Mouse (Mus musculus): ENCODE measurements around the gene Epb41l1. TPM values are rescaled to one million over a fixed set of nuclear protein-coding genes. Genes with fewer than 3 reads are reported as not detected.

Epb41l1 gene
- total RNA-seq, 1 experiment, result 20.5 TPM

DNA sequence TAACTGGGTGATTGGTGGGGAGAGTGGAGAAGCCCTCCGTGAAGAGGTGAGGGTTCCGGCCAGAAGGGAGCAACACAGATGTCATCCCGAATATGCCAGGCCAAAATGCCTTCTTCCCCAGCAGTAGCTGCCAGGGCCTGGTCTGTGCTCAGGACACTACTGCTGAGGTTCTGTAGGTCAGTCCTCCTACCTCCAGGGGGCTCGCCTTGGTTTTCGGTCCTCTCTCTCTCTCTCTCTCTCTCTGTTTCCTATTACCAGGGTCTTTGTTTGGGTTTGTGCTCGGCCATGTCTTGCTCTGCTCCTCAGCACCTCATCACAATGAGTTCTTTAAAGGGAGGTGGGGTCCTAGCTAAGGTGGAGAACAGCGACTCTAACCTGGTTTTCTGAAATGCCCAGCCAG lies 120.3 kb downstream of the Epb41l1 start:
- in situ Hi-C loops (cut with MboI; ENCODE audit: low sequenced_read_pairs in 2 of 2, unreplicated experiment in 2 of 2), result loop anchor here in 1 of 2 experiments (25.0 kb wide), 1 partner anchor 171 kb away; no protein-coding TSS in a partner anchor
- no peak overlapping the region for H3K27ac ChIP-seq (ENCODE audit: insufficient read depth, low read depth, low read length, poor library complexity, severe bottlenecking)
- no peak overlapping the region for H3K4me3 ChIP-seq (ENCODE audit: insufficient read depth in 1 of 2, low read depth in 1 of 2, low read length in 2 of 2, poor library complexity in 1 of 2, severe bottlenecking in 1 of 2)
- DNase-seq (ENCODE audit: low read depth, low spot score), result no peak
- no peaks in the 10 kb centered on the region for H3K36me3 ChIP-seq (ENCODE audit: control insufficient read depth, insufficient read depth, low read length, poor library complexity, severe bottlenecking)
- H3K9me3 ChIP-seq (ENCODE audit: control insufficient read depth, insufficient read depth, low read depth, low read length), result no peaks in the 10 kb centered on the region
- TF ChIP-seq HCFC1 (IDR thresholded peaks at IDR 0.05; ENCODE audit: borderline replicate concordance, insufficient read depth, low read length) (no peak), MAFK (IDR thresholded peaks at IDR 0.05; ENCODE audit: insufficient read depth, low read depth, low read length) (no peak), ZNF384 (IDR thresholded peaks at IDR 0.05; ENCODE audit: low read depth, low read length) (no peak), CHD2 (IDR thresholded peaks at IDR 0.05; ENCODE audit: low read depth, low read length) (no peak), ZC3H11A (IDR thresholded peaks at IDR 0.05; ENCODE audit: borderline replicate concordance, low read depth, low read length) (no peak)
- H3K4me1 ChIP-seq (ENCODE audit: control insufficient read depth in 2 of 2, insufficient read depth in 2 of 2, low read length in 2 of 2, poor library complexity in 1 of 2), result peaks cover 0 to 9% of the 10 kb centered on the region in 2 experiments; a peak in 1 of 4 replicates
- H3K9ac ChIP-seq (ENCODE audit: insufficient read depth, low read depth, low read length, poor library complexity, severe bottlenecking), result 0 out of 2 replicates have a peak overlapping the region, but pooled peaks have one; percentile 18

DNA sequence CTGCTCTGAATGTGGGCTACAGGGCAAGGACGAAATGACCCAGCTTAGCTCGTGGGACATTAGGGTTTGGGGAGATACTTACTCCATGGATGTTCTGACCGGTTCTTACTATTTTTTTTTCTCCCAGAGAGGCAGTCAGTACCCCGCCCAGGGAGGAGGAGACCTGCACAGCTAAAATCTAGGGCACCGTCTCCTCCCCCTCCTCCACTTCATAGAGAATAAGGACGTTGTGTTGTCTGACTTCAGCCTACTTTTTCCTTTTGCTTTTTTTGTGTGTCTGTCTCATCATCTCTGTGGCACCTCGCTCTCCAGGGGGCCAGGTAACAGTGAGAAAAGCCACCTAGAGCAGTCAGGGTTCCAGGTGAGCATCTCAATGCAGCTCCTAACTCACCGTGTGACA lies 121.7 kb downstream of the Epb41l1 start:
- no peak overlapping the region for H3K27ac ChIP-seq (ENCODE audit: insufficient read depth, low read depth, low read length, poor library complexity, severe bottlenecking)
- TF ChIP-seq ZNF384 (IDR thresholded peaks at IDR 0.05; ENCODE audit: low read depth, low read length) (no peak), CHD2 (IDR thresholded peaks at IDR 0.05; ENCODE audit: low read depth, low read length) (no peak), HCFC1 (IDR thresholded peaks at IDR 0.05; ENCODE audit: borderline replicate concordance, insufficient read depth, low read length) (no peak), MAFK (IDR thresholded peaks at IDR 0.05; ENCODE audit: insufficient read depth, low read depth, low read length) (no peak), ZC3H11A (IDR thresholded peaks at IDR 0.05; ENCODE audit: borderline replicate concordance, low read depth, low read length) (no peak)
- H3K9me3 ChIP-seq (ENCODE audit: control insufficient read depth, insufficient read depth, low read depth, low read length), result no peaks in the 10 kb centered on the region
- in situ Hi-C loops (cut with MboI; ENCODE audit: low sequenced_read_pairs in 2 of 2, unreplicated experiment in 2 of 2), result loop anchor here in 1 of 2 experiments (25.0 kb wide), 1 partner anchor 170 kb away; no protein-coding TSS in a partner anchor
- DNase-seq (ENCODE audit: low read depth, low spot score), result no peak
- no peaks in the 10 kb centered on the region for H3K36me3 ChIP-seq (ENCODE audit: control insufficient read depth, insufficient read depth, low read length, poor library complexity, severe bottlenecking)
- H3K4me3 ChIP-seq (ENCODE audit: insufficient read depth in 1 of 2, low read depth in 1 of 2, low read length in 2 of 2, poor library complexity in 1 of 2, severe bottlenecking in 1 of 2), result no peak overlapping the region
- no peak overlapping the region for H3K9ac ChIP-seq (ENCODE audit: insufficient read depth, low read depth, low read length, poor library complexity, severe bottlenecking)
- H3K4me1 ChIP-seq (ENCODE audit: control insufficient read depth in 2 of 2, insufficient read depth in 2 of 2, low read length in 2 of 2, poor library complexity in 1 of 2), result peaks cover 0 to 9% of the 10 kb centered on the region in 2 experiments; a peak in 1 of 4 replicates

GRCm38 (mm10) chr2:156543804-156544203 lies 123.1 kb downstream of the Epb41l1 start:
- in situ Hi-C loops (cut with MboI; ENCODE audit: low sequenced_read_pairs in 2 of 2, unreplicated experiment in 2 of 2), result loop anchor here in 1 of 2 experiments (25.0 kb wide), 1 partner anchor 168 kb away; no protein-coding TSS in a partner anchor

GRCm38 (mm10) chr2:156547123-156547891 lies 126.6 kb downstream of the Epb41l1 start, which contains the start of gene Aar2:
Gene Aar2, plus strand, starts transcription at chr2:156547584.
- Histone ChIP-seq H3K27ac (ENCODE audit: insufficient read depth, low read depth, low read length, poor library complexity, severe bottlenecking) (peak within 1 kb of the TSS; percentile 64; the same call in 1 of the 2 replicates), H3K4me1 (ENCODE audit: control insufficient read depth in 2 of 2, insufficient read depth in 2 of 2, low read length in 2 of 2, poor library complexity in 1 of 2) (peaks cover 2 to 7% of the 10 kb centered on the region in 2 experiments; a peak in 2 of 4 replicates), H3K9me3 (ENCODE audit: control insufficient read depth, insufficient read depth, low read depth, low read length) (no peaks in the 10 kb centered on the region), H3K36me3 (ENCODE audit: control insufficient read depth, insufficient read depth, low read length, poor library complexity, severe bottlenecking) (peaks cover 9% of the 10 kb centered on the region; the same call in 1 of the 2 replicates), H3K9ac (ENCODE audit: insufficient read depth, low read depth, low read length, poor library complexity, severe bottlenecking) (peak within 1 kb of the TSS; percentile 99), H3K4me3 (ENCODE audit: insufficient read depth in 1 of 2, low read depth in 1 of 2, low read length in 2 of 2, poor library complexity in 1 of 2, severe bottlenecking in 1 of 2) (peak within 1 kb of the TSS; percentile 99 to 100)
- peak; percentile 71 for DNase-seq (ENCODE audit: low read depth, low spot score)
- in situ Hi-C loops (cut with MboI; ENCODE audit: low sequenced_read_pairs in 2 of 2, unreplicated experiment in 2 of 2), result loop anchor here in 1 of 2 experiments (25.0 kb wide), 1 partner anchor 165 kb away; no protein-coding TSS in a partner anchor
- TF ChIP-seq ZC3H11A (IDR thresholded peaks at IDR 0.05; ENCODE audit: borderline replicate concordance, low read depth, low read length), result peak; percentile 26; the same call in 1 of the 2 replicates
- TF ChIP-seq CHD2 (IDR thresholded peaks at IDR 0.05; ENCODE audit: low read depth, low read length), result no peak
- no peak for TF ChIP-seq MAFK (IDR thresholded peaks at IDR 0.05; ENCODE audit: insufficient read depth, low read depth, low read length)
- TF ChIP-seq ZNF384 (IDR thresholded peaks at IDR 0.05; ENCODE audit: low read depth, low read length), result 0 out of 2 replicates have a peak, but pooled peaks have one; percentile 39
- TF ChIP-seq HCFC1 (IDR thresholded peaks at IDR 0.05; ENCODE audit: borderline replicate concordance, insufficient read depth, low read length), result peak; percentile 85

More at GRCm38 (mm10) chr2:156543804-156544203, 123.1 kb downstream of the Epb41l1 start:
- Histone ChIP-seq H3K9me3 (ENCODE audit: control insufficient read depth, insufficient read depth, low read depth, low read length) (no peaks in the 10 kb centered on the region), H3K36me3 (ENCODE audit: control insufficient read depth, insufficient read depth, low read length, poor library complexity, severe bottlenecking) (no peaks in the 10 kb centered on the region), H3K4me1 (ENCODE audit: control insufficient read depth in 2 of 2, insufficient read depth in 2 of 2, low read length in 2 of 2, poor library complexity in 1 of 2) (peaks cover 2 to 9% of the 10 kb centered on the region in 2 experiments; a peak in 2 of 4 replicates), H3K9ac (ENCODE audit: insufficient read depth, low read depth, low read length, poor library complexity, severe bottlenecking) (no peak overlapping the region), H3K4me3 (ENCODE audit: insufficient read depth in 1 of 2, low read depth in 1 of 2, low read length in 2 of 2, poor library complexity in 1 of 2, severe bottlenecking in 1 of 2) (no peak overlapping the region), H3K27ac (ENCODE audit: insufficient read depth, low read depth, low read length, poor library complexity, severe bottlenecking) (no peak overlapping the region)
- peak; percentile 84 for TF ChIP-seq MAFK (IDR thresholded peaks at IDR 0.05; ENCODE audit: insufficient read depth, low read depth, low read length)
- no peak for TF ChIP-seq ZNF384 (IDR thresholded peaks at IDR 0.05; ENCODE audit: low read depth, low read length)
- DNase-seq (ENCODE audit: low read depth, low spot score), result no peak
